Mouse (Mus musculus) liver, embryonic 15.5 days (tissue): ENCODE data around the gene Rhox3c. TPM values are rescaled to one million over a fixed set of nuclear protein-coding genes. Genes with fewer than 3 reads are reported as not detected.
"Not testable (repeated sequence)": the region's sequence is repeated elsewhere in the genome, so short reads cannot be mapped to it uniquely, and the experiment has no call there.

Source experiments
- ATAC-seq: fragments of 200-750 bp; cut with Nextera tagmentation; 2 replicates; pipeline ENCODE4 v1.8.0; 2017; ENCODE audit warnings: moderate number of reproducible peaks, mild to moderate bottlenecking, moderate library complexity; ENCODE audit not compliant: insufficient read depth
- H3K27ac ChIP-seq: fragments of 300-500 bp; sonication (generic); replicated peaks from 2 replicates; pipeline ENCODE4 v1.5.1; 2015; ENCODE audit warnings: mild to moderate bottlenecking, inconsistent platforms
- H3K27me3 ChIP-seq: fragments of 300-500 bp; sonication (generic); 2 replicates; pipeline ENCODE4 v1.6.1; 2015; ENCODE audit warnings: mild to moderate bottlenecking, inconsistent platforms
- H3K36me3 ChIP-seq: fragments of 300-500 bp; sonication (generic); replicated peaks from 2 replicates; pipeline ENCODE4 v1.6.1; 2015; ENCODE audit warnings: moderate library complexity, mild to moderate bottlenecking, inconsistent platforms
- H3K4me1 ChIP-seq: fragments of 300-500 bp; sonication (generic); replicated peaks from 2 replicates; pipeline ENCODE4 v1.6.1; 2015; ENCODE audit warnings: inconsistent platforms
- H3K4me2 ChIP-seq: fragments of 300-500 bp; sonication (generic); 2 replicates; pipeline ENCODE4 v1.6.1; 2015; ENCODE audit warnings: moderate library complexity, mild to moderate bottlenecking, inconsistent platforms
- H3K4me3 ChIP-seq: fragments of 300-500 bp; sonication (generic); replicated peaks from 2 replicates; pipeline ENCODE4 v1.5.1; 2015; ENCODE audit warnings: mild to moderate bottlenecking, inconsistent platforms
- H3K9ac ChIP-seq: fragments of 300-500 bp; sonication (generic); 2 replicates; pipeline ENCODE4 v1.6.1; 2015; ENCODE audit warnings: moderate library complexity, mild to moderate bottlenecking, inconsistent platforms
- H3K9me3 ChIP-seq: fragments of 300-500 bp; sonication (generic); replicated peaks from 2 replicates; pipeline ENCODE4 v1.6.1; 2016; ENCODE audit warnings: inconsistent platforms
- WGBS: fragments of 180-500 bp; shearing (Covaris S2); methylation state at CpG from one replicate; pipeline ENCODE4 v1.1.7; 2015; ENCODE audit warnings: mixed read lengths; ENCODE audit not compliant: insufficient replicate concordance; 5-methylcytosine and 5-hydroxymethylcytosine counted together
- polyA plus RNA-seq: library from polyadenylated mRNA; unstranded; fragments of >200 nt; fragmentation: Nextera tagmentation; extraction: Ambion mirVana; gene quantifications from 2 replicates; pipeline ENCODE4 v1.2.1, GENCODE M21; 2015

Gene Rhox3c
- polyA plus RNA-seq: not detected in 2 replicates

GRCm38 (mm10) chrX:37458285-37458684 lies at the start of gene Rhox3c:
TSS of gene Rhox3c (plus strand) at chrX:37458585.
- not testable (repeated sequence) for H3K4me3 ChIP-seq, ATAC-seq, H3K9ac ChIP-seq, H3K27ac ChIP-seq, H3K36me3 ChIP-seq, H3K4me2 ChIP-seq, H3K9me3 ChIP-seq, H3K4me1 ChIP-seq, H3K27me3 ChIP-seq
- 71% methylated on average over 3 of the region's 4 CpGs for WGBS

- not testable (repeated sequence) for ATAC-seq
Observed at GRCm38 (mm10) chrX:37411767-37412166, 46.6 kb upstream of the Rhox3c start, which contains the start of gene Rhox2b. TSS of gene Rhox2b (plus strand) at chrX:37412067.

GRCm38 (mm10) chrX:37432194-37432593 lies 26.2 kb upstream of the Rhox3c start, which contains the start of gene Rhox4b:
TSS of gene Rhox4b (plus strand) at chrX:37432494.
- not testable (repeated sequence) for H3K27ac ChIP-seq, H3K36me3 ChIP-seq, H3K4me2 ChIP-seq, ATAC-seq, H3K9me3 ChIP-seq, H3K4me1 ChIP-seq, H3K4me3 ChIP-seq, H3K9ac ChIP-seq, H3K27me3 ChIP-seq
- WGBS: 73% methylated on average over 15 of the region's 15 CpGs

More at GRCm38 (mm10) chrX:37411767-37412166, 46.6 kb upstream of the Rhox3c start, which contains the start of gene Rhox2b:
- H3K4me1 ChIP-seq, H3K4me3 ChIP-seq, H3K4me2 ChIP-seq, H3K9me3 ChIP-seq, H3K9ac ChIP-seq, H3K27me3 ChIP-seq, H3K27ac ChIP-seq, H3K36me3 ChIP-seq: not testable (repeated sequence)
- WGBS: no CpG with 5 or more reads among the region's 9 CpGs

- H3K4me3 ChIP-seq, H3K4me1 ChIP-seq, H3K9me3 ChIP-seq, H3K27ac ChIP-seq, H3K36me3 ChIP-seq, H3K27me3 ChIP-seq, ATAC-seq, H3K9ac ChIP-seq, H3K4me2 ChIP-seq: not testable (repeated sequence)
- WGBS: 96% methylated on average over 7 of the region's 10 CpGs
Observed at GRCm38 (mm10) chrX:37453380-37453779, 5.0 kb upstream of the Rhox3c start, which contains the start of gene Rhox2c. TSS of gene Rhox2c (plus strand) at chrX:37453680.

DNA sequence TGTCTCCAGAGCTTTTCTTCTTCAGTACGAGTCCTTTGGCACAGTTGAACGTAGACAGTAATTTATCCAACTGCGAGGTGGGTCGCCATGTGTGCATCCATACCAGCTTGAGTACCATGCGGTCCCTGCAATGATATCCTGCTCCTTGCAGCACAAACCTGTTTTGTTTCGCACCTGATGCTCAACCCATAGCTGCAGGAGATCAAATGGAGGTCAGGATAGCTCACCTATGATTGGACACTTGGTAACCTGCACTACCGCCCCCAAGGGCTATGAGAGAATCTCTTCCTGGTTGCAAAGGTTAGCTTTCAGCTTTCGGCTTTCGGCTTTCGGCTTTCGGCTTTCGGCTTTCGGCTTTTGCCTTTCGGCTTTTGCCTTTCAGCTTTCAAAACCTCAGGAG lies 21.7 kb downstream of the Rhox3c start, which contains the start of gene Rhox4c:
Rhox4c (plus strand) TSS at position 301 of the 400 bp plus-strand sequence.
- 71% methylated on average over 14 of the region's 14 CpGs for WGBS
- H3K4me3 ChIP-seq, H3K9ac ChIP-seq, H3K4me1 ChIP-seq, H3K27me3 ChIP-seq, H3K36me3 ChIP-seq, H3K9me3 ChIP-seq, ATAC-seq, H3K4me2 ChIP-seq, H3K27ac ChIP-seq: not testable (repeated sequence)

GRCm38 (mm10) chrX:37514059-37514458 lies 55.7 kb downstream of the Rhox3c start, which contains the start of gene Rhox4d:
TSS of gene Rhox4d (plus strand) at chrX:37514359.
- H3K4me3 ChIP-seq, H3K36me3 ChIP-seq, H3K9ac ChIP-seq, H3K9me3 ChIP-seq, H3K4me1 ChIP-seq, H3K4me2 ChIP-seq, ATAC-seq, H3K27ac ChIP-seq, H3K27me3 ChIP-seq: not testable (repeated sequence)
- WGBS: 77% methylated on average over 17 of the region's 18 CpGs

Other genes starting within 250 kb of the Rhox3c start
- not detected in 2 replicates for gene Gm9, start 247.5 kb upstream of the Rhox3c start, polyA plus RNA-seq
- not detected in 2 replicates for gene Rhox1, start 236.3 kb upstream of the Rhox3c start, polyA plus RNA-seq
- gene Rhox2a, start 213.6 kb upstream of the Rhox3c start, polyA plus RNA-seq: not detected in 2 replicates
- gene Rhox3a, start 208.7 kb upstream of the Rhox3c start, polyA plus RNA-seq: not detected in 2 replicates
- not detected in 2 replicates for gene Rhox4a, start 193.2 kb upstream of the Rhox3c start, polyA plus RNA-seq
- not detected in 2 replicates for gene Rhox3a2, start 78.6 kb upstream of the Rhox3c start, polyA plus RNA-seq
- gene Rhox4a2, start 67.7 kb upstream of the Rhox3c start, polyA plus RNA-seq: not detected in 2 replicates
- gene Rhox2b, start 46.5 kb upstream of the Rhox3c start, polyA plus RNA-seq: not detected in 2 replicates
- gene Rhox4b, start 26.1 kb upstream of the Rhox3c start, polyA plus RNA-seq: not detected in 2 replicates
- not detected in 2 replicates for gene Rhox2c, start 4.9 kb upstream of the Rhox3c start, polyA plus RNA-seq
- not detected in 2 replicates for gene Rhox4c, start 21.8 kb downstream of the Rhox3c start, polyA plus RNA-seq
- not detected in 2 replicates for gene Rhox2d, start 34.8 kb downstream of the Rhox3c start, polyA plus RNA-seq
- not detected in 2 replicates for gene Rhox4d, start 55.8 kb downstream of the Rhox3c start, polyA plus RNA-seq
- not detected in 2 replicates for gene Rhox2e, start 71.9 kb downstream of the Rhox3c start, polyA plus RNA-seq
- gene Rhox3e, start 83.4 kb downstream of the Rhox3c start, polyA plus RNA-seq: not detected in 2 replicates
- gene Rhox4e, start 98.8 kb downstream of the Rhox3c start, polyA plus RNA-seq: not detected in 2 replicates
- gene Rhox2f, start 112.8 kb downstream of the Rhox3c start, polyA plus RNA-seq: not detected in 2 replicates
- not detected in 2 replicates for gene Rhox3f, start 122.4 kb downstream of the Rhox3c start, polyA plus RNA-seq
- not detected in 2 replicates for gene Rhox4f, start 149.1 kb downstream of the Rhox3c start, polyA plus RNA-seq
- not detected in 2 replicates for gene Rhox3g, start 170.0 kb downstream of the Rhox3c start, polyA plus RNA-seq
- not detected in 2 replicates for gene Rhox2g, start 184.9 kb downstream of the Rhox3c start, polyA plus RNA-seq
- not detected in 2 replicates for gene Rhox4g, start 192.7 kb downstream of the Rhox3c start, polyA plus RNA-seq
- gene Rhox3h, start 210.2 kb downstream of the Rhox3c start, polyA plus RNA-seq: not detected in 2 replicates
- gene Rhox2h, start 214.7 kb downstream of the Rhox3c start, polyA plus RNA-seq: not detected in 2 replicates